Mouse (Mus musculus) limb, embryonic 13.5 days (tissue): Measurements from ENCODE around the gene Ccdc190. TPM values are rescaled to one million over a fixed set of nuclear protein-coding genes. Genes with fewer than 3 reads are reported as not detected.
A peak's percentile ranks its signal among the peaks of the same experiment; 100 is the strongest.

ENCODE experiments used
- ATAC-seq: fragments of 200-750 bp; cut with Nextera tagmentation; 2 replicates; pipeline ENCODE4 v1.8.0; 2017; ENCODE audit warnings: low read depth, moderate number of reproducible peaks, moderate TSS enrichment; ENCODE audit not compliant: low FRiP score
- H3K27ac ChIP-seq: fragments of 300-500 bp; sonication (generic); 2 replicates; pipeline ENCODE4 v1.5.1; 2015; ENCODE audit warnings: inconsistent platforms, mild to moderate bottlenecking, moderate library complexity
- H3K27me3 ChIP-seq: fragments of 300-500 bp; sonication (generic); 2 replicates; pipeline ENCODE4 v1.6.1; 2015; ENCODE audit warnings: mild to moderate bottlenecking, inconsistent platforms
- H3K36me3 ChIP-seq: fragments of 300-500 bp; sonication (generic); 2 replicates; pipeline ENCODE4 v1.6.1; 2015; ENCODE audit warnings: inconsistent platforms, mild to moderate bottlenecking, moderate library complexity
- H3K4me1 ChIP-seq: fragments of 300-500 bp; sonication (generic); 2 replicates; pipeline ENCODE4 v1.6.1; 2015; ENCODE audit warnings: inconsistent platforms
- H3K4me2 ChIP-seq: fragments of 300-500 bp; sonication (generic); replicated peaks from 2 replicates; pipeline ENCODE4 v1.6.1; 2015; ENCODE audit warnings: inconsistent platforms, mild to moderate bottlenecking, moderate library complexity
- H3K4me3 ChIP-seq: fragments of 300-500 bp; sonication (generic); 2 replicates; pipeline ENCODE4 v1.5.1; 2015; ENCODE audit warnings: moderate library complexity, mild to moderate bottlenecking, inconsistent platforms
- H3K9ac ChIP-seq: fragments of 300-500 bp; sonication (generic); 2 replicates; pipeline ENCODE4 v1.6.1; 2015; ENCODE audit warnings: mild to moderate bottlenecking, inconsistent platforms
- H3K9me3 ChIP-seq: fragments of 300-500 bp; sonication (generic); 2 replicates; pipeline ENCODE4 v1.6.1; 2016; ENCODE audit warnings: inconsistent platforms
- WGBS: fragments of 180-500 bp; shearing (Covaris S2); methylation state at CpG from one replicate; pipeline ENCODE4 v1.1.7; 2015; 5-methylcytosine and 5-hydroxymethylcytosine counted together
- polyA plus RNA-seq: library from polyadenylated mRNA; unstranded; fragments of >200 nt; fragmentation: Nextera tagmentation; extraction: Ambion mirVana; gene quantifications from 2 replicates; pipeline ENCODE4 v1.2.1, GENCODE M21; 2015

The Ccdc190 gene
- polyA plus RNA-seq, result 0.10 and 0.17 TPM in 2 replicates

DNA sequence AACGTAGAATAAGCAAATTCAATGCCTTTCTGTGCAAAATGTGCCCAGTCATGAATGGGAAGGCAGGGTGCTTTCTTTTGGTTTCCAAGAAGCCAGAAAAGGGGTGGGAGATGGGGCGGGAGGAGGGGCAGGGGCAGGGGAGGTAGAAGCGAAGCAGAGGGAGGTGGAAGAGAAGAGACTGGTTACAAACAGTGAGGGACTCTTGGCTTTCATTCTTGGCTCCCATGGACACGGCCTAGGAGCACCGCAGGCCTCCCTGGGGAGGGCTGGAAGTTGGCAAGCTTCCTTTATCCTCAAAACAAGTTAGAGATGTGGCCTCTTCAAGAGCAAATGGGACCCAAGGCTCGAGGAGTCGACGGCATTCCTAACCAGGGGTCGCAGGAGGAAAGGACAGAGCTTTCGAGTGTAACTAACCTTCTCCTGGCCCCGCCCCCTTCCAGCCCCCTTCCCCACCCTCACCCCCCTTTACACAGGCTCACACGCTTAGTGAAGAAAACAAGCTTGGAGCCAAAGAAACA, at the start of gene Ccdc190:
Ccdc190 (plus strand) TSS at position 195 of the 518 bp plus-strand sequence.
- Histone ChIP-seq H3K27me3 (no peaks in the 10 kb centered on the region; the same call in 1 of the 2 replicates), H3K27ac (no peak within 1 kb of the TSS), H3K9ac (no peak within 1 kb of the TSS), H3K4me2 (peak within 1 kb of the TSS; percentile 47), H3K4me3 (peak within 1 kb of the TSS; percentile 13), H3K9me3 (no peaks in the 10 kb centered on the region), H3K4me1 (0 out of 2 replicates have a peak, but pooled peaks cover 6% of the 10 kb centered on the region), H3K36me3 (no peaks in the 10 kb centered on the region)
- peak; percentile 54; the same call in 1 of the 2 replicates for ATAC-seq
- WGBS, result 29% methylated on average over 12 of the region's 12 CpGs

DNA sequence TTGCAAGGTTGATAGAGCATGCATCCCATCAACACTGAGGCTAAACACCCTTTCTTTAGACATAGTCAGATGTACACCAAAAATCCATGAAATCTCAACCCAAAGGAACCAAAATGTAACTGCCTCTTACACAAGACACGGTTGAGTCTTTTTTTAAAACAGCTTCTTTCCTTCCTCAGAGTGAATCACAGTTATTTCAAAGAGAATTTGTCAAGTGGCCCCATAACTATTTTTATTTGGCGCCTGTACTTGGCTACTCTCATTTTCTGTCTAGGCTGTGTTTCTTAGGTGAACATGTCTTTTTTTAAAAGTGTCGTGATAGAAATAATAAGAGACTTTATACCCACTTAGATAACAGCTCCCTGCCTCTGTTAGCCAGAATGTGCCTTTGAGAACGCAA, 49.4 kb upstream of the Ccdc190 start:
- WGBS, result 86% methylated on average over 4 of the region's 4 CpGs
- Histone ChIP-seq H3K36me3 (no peaks in the 10 kb centered on the region), H3K27me3 (no peaks in the 10 kb centered on the region), H3K9me3 (no peaks in the 10 kb centered on the region), H3K4me1 (no peaks in the 10 kb centered on the region), H3K4me2 (no peak overlapping the region), H3K27ac (no peak overlapping the region), H3K9ac (no peak overlapping the region), H3K4me3 (no peak overlapping the region)
- no peak for ATAC-seq

DNA sequence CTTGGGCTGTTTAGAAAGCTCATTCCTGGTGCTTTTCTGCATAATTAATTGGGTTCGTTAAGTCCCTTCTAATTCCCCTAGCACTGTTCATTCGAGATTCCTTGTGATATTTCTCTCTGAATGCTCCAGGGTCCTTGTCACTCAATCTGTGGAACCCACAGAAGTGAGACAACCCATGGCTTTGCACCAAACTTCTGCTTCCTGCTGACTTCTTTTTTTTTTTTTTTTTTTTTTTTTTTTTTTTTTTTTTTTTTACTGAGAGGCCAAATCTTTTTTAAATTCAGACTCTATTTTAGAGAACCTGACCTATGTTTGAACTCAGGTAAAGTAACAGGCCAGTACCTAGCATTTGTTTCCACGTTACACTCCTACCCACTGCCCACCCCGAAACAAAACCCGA, 48.3 kb upstream of the Ccdc190 start:
- no peak overlapping the region for H3K27ac ChIP-seq
- no peaks in the 10 kb centered on the region for H3K36me3 ChIP-seq
- H3K27me3 ChIP-seq, result no peaks in the 10 kb centered on the region
- H3K4me1 ChIP-seq, result no peaks in the 10 kb centered on the region
- no peak overlapping the region for H3K4me2 ChIP-seq
- no peaks in the 10 kb centered on the region for H3K9me3 ChIP-seq
- ATAC-seq, result no peak
- no peak overlapping the region for H3K4me3 ChIP-seq
- 74% methylated on average over 5 of the region's 5 CpGs for WGBS
- H3K9ac ChIP-seq, result no peak overlapping the region

DNA sequence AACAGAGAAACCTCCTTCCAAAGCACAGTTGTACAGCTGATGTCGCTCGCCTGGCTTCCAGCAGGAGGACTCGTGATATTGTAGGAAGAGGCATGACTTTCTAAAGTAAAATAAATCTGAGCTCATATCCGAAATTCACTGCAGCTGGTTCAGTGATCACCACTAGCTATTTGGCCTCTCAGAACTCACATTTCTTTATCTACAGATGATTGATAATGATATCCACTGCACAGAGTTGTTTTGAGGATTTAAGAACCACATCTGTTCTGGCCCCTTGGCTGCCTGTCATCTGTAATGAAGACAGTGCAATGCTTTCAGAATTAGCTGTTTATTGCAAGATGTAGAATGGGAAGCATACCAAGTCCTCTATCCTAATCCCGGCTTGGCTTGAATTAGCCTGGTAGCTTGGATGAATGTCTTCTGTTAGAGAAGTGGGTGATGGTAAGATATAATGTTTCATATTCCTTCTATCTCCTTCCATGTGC, 45.3 kb upstream of the Ccdc190 start:
- ATAC-seq, result no peak
- H3K9me3 ChIP-seq, result no peaks in the 10 kb centered on the region
- H3K27ac ChIP-seq, result no peak overlapping the region
- H3K27me3 ChIP-seq, result no peaks in the 10 kb centered on the region
- H3K4me1 ChIP-seq, result no peaks in the 10 kb centered on the region
- no peak overlapping the region for H3K9ac ChIP-seq
- 71% methylated on average over 5 of the region's 5 CpGs for WGBS
- H3K4me2 ChIP-seq, result no peak overlapping the region
- H3K36me3 ChIP-seq, result no peaks in the 10 kb centered on the region
- H3K4me3 ChIP-seq, result no peak overlapping the region

DNA sequence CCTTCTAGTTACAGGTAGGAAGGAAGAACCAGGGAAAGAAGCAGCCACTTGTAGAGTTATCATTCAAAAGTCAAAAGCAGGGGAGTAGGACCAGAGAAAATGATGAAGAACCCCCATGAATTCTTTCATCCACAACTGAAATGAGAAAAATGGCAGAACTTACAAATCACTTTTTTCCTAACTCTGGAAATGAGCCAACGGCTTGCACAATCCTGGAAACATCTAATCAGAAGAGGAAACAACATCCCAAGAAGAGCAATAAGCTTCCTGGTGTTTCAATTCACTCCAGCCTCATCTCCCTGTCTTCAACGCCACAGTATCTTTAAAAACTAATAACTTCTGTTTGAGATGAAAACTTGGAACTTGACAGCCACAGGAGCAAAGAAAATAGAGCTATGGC, 39.2 kb upstream of the Ccdc190 start:
- no peak overlapping the region for H3K9ac ChIP-seq
- peaks cover 8% of the 10 kb centered on the region; the same call in 1 of the 2 replicates for H3K9me3 ChIP-seq
- no peak overlapping the region for H3K4me2 ChIP-seq
- 77% methylated on average over 2 of the region's 2 CpGs for WGBS
- no peaks in the 10 kb centered on the region for H3K27me3 ChIP-seq
- no peak overlapping the region for H3K4me3 ChIP-seq
- H3K36me3 ChIP-seq, result no peaks in the 10 kb centered on the region
- H3K4me1 ChIP-seq, result no peaks in the 10 kb centered on the region
- no peak overlapping the region for H3K27ac ChIP-seq
- ATAC-seq, result no peak

DNA sequence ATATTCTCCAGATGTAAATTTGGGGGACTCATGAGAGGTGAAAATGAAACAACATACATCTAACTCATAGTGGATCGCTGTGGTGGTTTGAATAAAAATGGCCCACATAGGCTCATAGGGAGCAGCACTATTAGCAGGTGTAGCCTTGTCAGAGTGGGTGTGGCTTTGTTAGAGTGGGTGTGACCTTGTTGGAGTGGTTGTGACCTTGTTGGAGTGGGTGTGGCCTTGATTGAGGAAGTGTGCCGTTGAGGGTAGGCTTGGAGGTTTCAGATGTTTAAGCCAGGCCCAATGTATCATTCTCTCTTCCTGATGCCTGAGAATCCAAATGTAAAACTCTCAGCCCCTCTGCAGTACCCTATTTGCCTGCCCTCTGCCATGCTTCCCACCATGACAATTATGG, 34.5 kb upstream of the Ccdc190 start:
- Histone ChIP-seq H3K27me3 (no peaks in the 10 kb centered on the region), H3K27ac (no peak overlapping the region), H3K4me1 (no peaks in the 10 kb centered on the region), H3K36me3 (no peaks in the 10 kb centered on the region), H3K4me2 (no peak overlapping the region), H3K4me3 (no peak overlapping the region), H3K9ac (no peak overlapping the region), H3K9me3 (peaks cover 8% of the 10 kb centered on the region; the same call in 1 of the 2 replicates)
- no peak for ATAC-seq
- WGBS, result 78% methylated on average over 2 of the region's 2 CpGs

DNA sequence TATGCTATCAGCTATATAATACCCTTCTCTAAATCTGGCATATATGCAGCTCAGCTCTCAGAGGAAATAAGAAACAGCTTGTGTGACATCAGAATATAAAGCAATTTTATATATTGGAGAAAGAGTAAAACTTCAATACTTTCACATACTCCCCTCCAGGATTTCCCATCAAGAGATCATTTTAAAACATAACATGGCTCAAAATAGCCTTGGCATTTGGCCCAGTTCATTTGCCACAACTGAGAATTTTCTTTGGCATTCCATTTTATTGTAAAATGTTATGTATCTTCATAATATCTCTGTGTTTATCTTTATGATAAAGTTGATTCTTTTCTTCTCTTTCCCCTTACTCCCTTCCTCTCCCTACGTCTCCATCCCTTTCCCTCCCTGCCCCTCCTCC, 32.8 kb upstream of the Ccdc190 start:
- H3K9ac ChIP-seq, result no peak overlapping the region

DNA sequence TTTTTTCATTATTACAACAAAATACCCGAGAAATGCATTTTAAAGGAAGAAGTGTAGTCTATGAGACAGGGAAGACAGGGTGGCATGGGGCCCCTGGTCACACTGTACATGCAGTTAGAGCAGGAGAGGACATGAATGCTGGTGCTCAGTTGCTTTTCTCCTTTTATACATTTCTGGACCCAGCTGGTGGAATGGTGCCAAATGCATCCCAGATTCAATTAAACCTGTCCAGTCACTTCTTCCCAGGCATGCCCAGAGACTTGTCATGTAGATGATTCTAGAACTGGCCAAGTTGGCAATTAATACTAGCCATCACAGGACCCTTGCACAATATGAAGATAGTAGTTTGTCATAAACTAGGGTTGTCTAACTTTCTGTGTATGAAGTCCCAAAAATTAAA, 30.5 kb upstream of the Ccdc190 start:
- H3K9me3 ChIP-seq, result no peaks in the 10 kb centered on the region
- WGBS, result 50% methylated on average over 1 of the region's 1 CpGs
- no peak overlapping the region for H3K4me3 ChIP-seq
- no peak overlapping the region for H3K27ac ChIP-seq
- H3K4me2 ChIP-seq, result no peak overlapping the region
- H3K36me3 ChIP-seq, result no peaks in the 10 kb centered on the region
- H3K9ac ChIP-seq, result no peak overlapping the region
- H3K4me1 ChIP-seq, result no peaks in the 10 kb centered on the region
- H3K27me3 ChIP-seq, result no peaks in the 10 kb centered on the region
- no peak for ATAC-seq

More for the DNA sequence above, 32.8 kb upstream of the Ccdc190 start:
- no peaks in the 10 kb centered on the region for H3K27me3 ChIP-seq
- H3K4me2 ChIP-seq, result no peak overlapping the region
- WGBS, result 63% methylated on average over 1 of the region's 1 CpGs
- H3K36me3 ChIP-seq, result no peaks in the 10 kb centered on the region
- H3K4me3 ChIP-seq, result no peak overlapping the region
- no peak for ATAC-seq
- 0 out of 2 replicates have a peak, but pooled peaks cover 1% of the 10 kb centered on the region for H3K9me3 ChIP-seq
- H3K4me1 ChIP-seq, result no peaks in the 10 kb centered on the region
- no peak overlapping the region for H3K27ac ChIP-seq

DNA sequence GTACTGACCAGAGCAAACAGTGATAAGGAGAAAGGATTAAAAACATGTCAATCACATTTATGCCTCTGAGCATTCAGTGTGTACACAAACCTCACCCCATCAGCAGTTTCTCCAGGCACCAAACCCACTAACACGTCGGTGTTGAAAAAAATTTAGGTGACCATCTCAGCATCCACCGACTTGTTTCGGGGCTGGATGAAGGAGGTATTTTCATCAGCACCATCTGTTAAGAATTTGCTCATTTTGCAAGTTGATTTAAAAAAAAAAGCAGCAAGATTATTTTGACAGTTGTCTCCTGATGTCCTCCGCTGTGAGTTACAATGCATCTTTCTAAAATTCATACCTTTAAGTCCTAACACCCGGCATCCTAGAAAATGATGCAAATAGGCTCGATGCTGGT, 29.8 kb upstream of the Ccdc190 start:
- Histone ChIP-seq H3K27ac (no peak overlapping the region), H3K9ac (no peak overlapping the region), H3K27me3 (no peaks in the 10 kb centered on the region), H3K36me3 (no peaks in the 10 kb centered on the region), H3K4me3 (no peak overlapping the region), H3K4me2 (no peak overlapping the region), H3K9me3 (no peaks in the 10 kb centered on the region), H3K4me1 (no peaks in the 10 kb centered on the region)
- whole genome bisulfite sequencing, result 71% methylated on average over 7 of the region's 7 CpGs
- no peak for ATAC-seq

DNA sequence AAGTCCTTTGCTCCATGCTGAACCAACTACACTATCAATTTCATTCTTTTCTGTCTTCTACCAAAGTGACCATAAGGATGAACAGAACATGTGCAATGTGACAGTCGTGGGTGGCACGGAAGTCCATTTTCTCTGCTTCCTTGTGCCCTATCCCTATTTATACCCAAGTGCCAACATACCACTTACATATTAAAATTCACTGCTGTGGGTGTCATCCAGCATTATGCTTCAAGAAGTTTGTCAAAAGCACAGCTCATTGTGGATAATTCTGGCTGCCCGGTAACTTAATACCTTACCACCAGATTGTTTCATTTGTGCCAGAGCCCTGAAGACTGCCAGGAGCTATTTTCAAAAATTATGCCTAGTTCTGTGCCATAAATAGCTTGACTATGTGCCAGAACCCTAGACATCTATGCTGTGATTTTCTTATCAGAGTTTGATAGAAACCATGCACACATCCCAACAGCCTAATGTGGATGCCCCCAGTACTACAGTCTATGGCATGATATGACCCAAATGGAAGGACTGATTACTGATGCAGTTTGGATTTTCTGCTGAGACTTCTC, 27.6 kb upstream of the Ccdc190 start:
- H3K36me3 ChIP-seq, result no peaks in the 10 kb centered on the region
- no peak for ATAC-seq
- WGBS, result 91% methylated on average over 3 of the region's 3 CpGs

DNA sequence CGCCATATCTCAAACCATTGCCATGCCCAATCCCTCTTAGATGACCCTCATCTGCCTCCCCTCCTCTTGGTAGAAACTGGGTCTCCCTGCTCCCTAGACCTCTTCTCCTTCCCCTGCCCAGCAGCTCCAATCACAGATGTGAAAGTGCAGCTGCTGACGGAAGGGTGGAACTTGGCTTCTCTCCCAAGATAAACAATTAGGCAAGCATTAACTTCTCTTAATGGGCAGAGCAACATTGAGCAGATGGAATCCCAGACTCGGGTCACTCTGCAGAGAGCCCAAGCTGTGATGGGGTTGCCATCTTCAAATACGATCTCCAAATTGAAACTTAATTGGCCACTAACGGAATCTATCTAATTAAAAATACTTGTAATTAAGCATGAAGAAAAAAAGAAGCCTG, 19.3 kb upstream of the Ccdc190 start:
- H3K9ac ChIP-seq, result no peak overlapping the region
- no peaks in the 10 kb centered on the region for H3K27me3 ChIP-seq
- WGBS, result 78% methylated on average over 5 of the region's 5 CpGs
- no peak overlapping the region for H3K4me2 ChIP-seq
- no peak overlapping the region for H3K27ac ChIP-seq
- no peak for ATAC-seq
- H3K9me3 ChIP-seq, result no peaks in the 10 kb centered on the region; the same call in 1 of the 2 replicates
- H3K4me3 ChIP-seq, result no peak overlapping the region
- H3K4me1 ChIP-seq, result peaks cover 7% of the 10 kb centered on the region
- no peaks in the 10 kb centered on the region for H3K36me3 ChIP-seq

More for the DNA sequence above, 27.6 kb upstream of the Ccdc190 start:
- H3K4me3 ChIP-seq, result no peak overlapping the region
- H3K27ac ChIP-seq, result no peak overlapping the region
- H3K4me2 ChIP-seq, result no peak overlapping the region
- no peak overlapping the region for H3K9ac ChIP-seq
- H3K4me1 ChIP-seq, result no peaks in the 10 kb centered on the region
- H3K9me3 ChIP-seq, result no peaks in the 10 kb centered on the region; the same call in 1 of the 2 replicates
- H3K27me3 ChIP-seq, result no peaks in the 10 kb centered on the region

DNA sequence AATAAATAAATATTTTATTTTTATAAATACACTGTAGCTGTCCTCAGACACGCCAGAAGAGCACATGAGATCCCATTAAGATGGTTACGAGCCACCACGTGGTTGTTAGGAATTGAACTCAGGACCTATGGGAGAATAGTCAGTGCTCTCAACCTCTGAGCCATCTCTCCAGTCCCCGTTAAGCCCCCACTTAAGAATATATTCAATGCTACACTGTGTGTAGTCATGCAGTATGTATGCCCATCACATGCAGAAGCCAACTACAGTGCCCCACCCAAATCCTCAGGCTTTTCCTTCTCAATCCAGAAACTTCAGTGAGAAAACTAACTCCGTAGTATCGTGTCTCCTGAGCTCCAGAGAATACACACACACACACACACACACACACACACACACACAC, 18.8 kb upstream of the Ccdc190 start:
- ATAC-seq, result peak; percentile 55; the same call in 1 of the 2 replicates
- no peak overlapping the region for H3K27ac ChIP-seq
- H3K4me3 ChIP-seq, result no peak overlapping the region
- H3K27me3 ChIP-seq, result no peaks in the 10 kb centered on the region
- no peaks in the 10 kb centered on the region for H3K36me3 ChIP-seq
- H3K9ac ChIP-seq, result no peak overlapping the region
- peaks cover 7% of the 10 kb centered on the region for H3K4me1 ChIP-seq
- no peaks in the 10 kb centered on the region; the same call in 1 of the 2 replicates for H3K9me3 ChIP-seq
- no peak overlapping the region for H3K4me2 ChIP-seq
- WGBS, result 78% methylated on average over 6 of the region's 6 CpGs

DNA sequence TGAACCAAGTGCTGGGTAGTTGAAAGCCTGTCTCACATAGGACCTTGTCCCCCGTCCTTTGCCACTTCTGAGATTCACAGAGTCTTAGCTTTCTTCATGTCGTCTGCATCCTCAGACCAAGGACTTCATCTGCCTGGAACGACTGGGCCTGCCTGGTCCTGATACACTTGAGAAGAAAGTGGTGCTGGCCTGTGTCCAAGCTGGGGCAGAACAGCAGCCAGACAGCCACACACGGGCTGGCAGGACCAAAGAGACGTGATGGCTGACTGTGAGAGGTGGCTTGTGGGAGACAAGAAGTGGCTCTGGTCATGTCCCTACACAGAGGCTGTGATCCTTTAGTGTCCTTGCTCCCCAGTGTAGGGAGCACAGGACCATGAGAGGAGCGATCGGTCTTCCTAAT, 17.7 kb upstream of the Ccdc190 start:
- Histone ChIP-seq H3K36me3 (no peaks in the 10 kb centered on the region), H3K27ac (no peak overlapping the region), H3K27me3 (no peaks in the 10 kb centered on the region), H3K4me1 (peaks cover 7% of the 10 kb centered on the region), H3K4me2 (no peak overlapping the region), H3K9me3 (no peaks in the 10 kb centered on the region), H3K4me3 (no peak overlapping the region), H3K9ac (no peak overlapping the region)
- WGBS, result 72% methylated on average over 7 of the region's 7 CpGs
- ATAC-seq, result no peak
